Mouse (Mus musculus): Measurements from ENCODE around the gene Rev3l. TPM values are rescaled to one million over a fixed set of nuclear protein-coding genes. Genes with fewer than 3 reads are reported as not detected.

Rev3l gene
- polyA plus RNA-seq, 2 experiments: 5.7 to 10.0 TPM

DNA sequence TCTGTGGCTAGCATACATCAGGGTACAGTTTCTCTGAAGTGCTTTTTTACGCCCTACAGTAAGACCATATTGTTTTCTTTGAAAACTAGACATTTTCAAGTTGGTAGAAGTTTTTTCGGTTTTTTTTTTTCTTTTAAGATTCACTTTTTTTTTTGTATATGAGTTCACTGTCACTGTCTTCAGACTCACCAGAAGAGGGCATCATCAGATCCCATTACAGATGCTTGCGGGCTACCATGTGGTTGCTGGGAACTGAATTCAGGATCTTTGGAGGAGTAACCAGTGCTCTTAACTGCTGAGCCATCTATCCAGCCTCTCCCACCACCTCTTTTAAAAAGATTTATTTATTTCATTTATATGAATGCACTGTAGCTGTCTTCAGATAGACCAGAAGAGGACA is 45.0 kb downstream of the Rev3l start:
- TF ChIP-seq EP300 (IDR thresholded peaks at IDR 0.05; ENCODE audit: low read depth) (no peak), CTCF (IDR thresholded peaks at IDR 0.05; ENCODE audit: low read depth) (no peak)
- Histone ChIP-seq H3K9ac (replicated peaks) (no peak overlapping the region), H3K4me2 (ENCODE audit: low read depth) (no peak overlapping the region), H3K27me3 (ENCODE audit: control insufficient read depth, insufficient read depth, low read length) (no peaks in the 10 kb centered on the region), H3K4me3 (ENCODE audit: insufficient read depth in 1 of 2, low read depth in 2 of 2, low read length in 2 of 2) (no peak overlapping the region), H3K36me3 (replicated peaks; ENCODE audit: control insufficient read depth, insufficient read depth, low read depth) (no peaks in the 10 kb centered on the region), H3K4me1 (replicated peaks; ENCODE audit: control insufficient read depth in 2 of 2, insufficient read depth in 2 of 2, low read length in 1 of 2) (peaks cover 2 to 4% of the 10 kb centered on the region in 2 experiments; a peak in 3 of 4 replicates), H3K9me3 (ENCODE audit: control insufficient read depth, low read length) (no peaks in the 10 kb centered on the region), H3K27ac (no peak overlapping the region)
- DNase-seq (ENCODE audit: low read depth in 3 of 3, low spot score in 3 of 3) (no peak), ATAC-seq (ENCODE audit: insufficient read depth) (no peak)
- WGBS (ENCODE audit: insufficient replicate concordance): 70% methylated on average over 3 of the region's 3 CpGs

DNA sequence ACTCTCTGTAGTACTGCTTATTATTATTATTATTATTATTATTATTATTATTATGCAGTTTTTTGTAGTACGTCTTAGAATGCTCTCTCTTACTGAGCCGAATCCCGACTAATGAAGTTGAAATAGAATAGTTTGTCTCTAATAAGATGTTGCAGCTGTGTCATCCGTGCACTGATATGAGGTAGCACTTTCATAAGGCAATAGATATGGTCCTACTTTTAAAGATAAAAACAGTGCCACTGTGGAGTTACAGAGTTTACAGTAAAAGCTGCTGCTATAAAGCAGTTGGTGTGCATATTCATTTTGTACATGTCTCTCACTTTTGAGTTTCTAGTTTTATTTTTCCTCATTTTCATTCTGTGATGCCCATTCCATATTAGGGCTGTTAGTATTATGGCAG is 46.4 kb downstream of the Rev3l start:
- DNase-seq (ENCODE audit: low read depth in 3 of 3, low spot score in 3 of 3) (peak in 1 of 3 experiments; percentile 5), ATAC-seq (ENCODE audit: insufficient read depth) (no peak)
- WGBS (ENCODE audit: insufficient replicate concordance): 56% methylated on average over 4 of the region's 4 CpGs
- Histone ChIP-seq H3K36me3 (replicated peaks; ENCODE audit: control insufficient read depth, insufficient read depth, low read depth) (no peaks in the 10 kb centered on the region), H3K27ac (no peak overlapping the region), H3K4me2 (ENCODE audit: low read depth) (no peak overlapping the region), H3K27me3 (ENCODE audit: control insufficient read depth, insufficient read depth, low read length) (no peaks in the 10 kb centered on the region), H3K4me1 (replicated peaks; ENCODE audit: control insufficient read depth in 2 of 2, insufficient read depth in 2 of 2, low read length in 1 of 2) (peaks cover 2 to 4% of the 10 kb centered on the region in 2 experiments; a peak in 3 of 4 replicates), H3K4me3 (ENCODE audit: insufficient read depth in 1 of 2, low read depth in 2 of 2, low read length in 2 of 2) (no peak overlapping the region), H3K9ac (replicated peaks) (no peak overlapping the region), H3K9me3 (ENCODE audit: control insufficient read depth, low read length) (no peaks in the 10 kb centered on the region)
- TF ChIP-seq EP300 (IDR thresholded peaks at IDR 0.05; ENCODE audit: low read depth) (no peak), CTCF (IDR thresholded peaks at IDR 0.05; ENCODE audit: low read depth) (no peak)

DNA sequence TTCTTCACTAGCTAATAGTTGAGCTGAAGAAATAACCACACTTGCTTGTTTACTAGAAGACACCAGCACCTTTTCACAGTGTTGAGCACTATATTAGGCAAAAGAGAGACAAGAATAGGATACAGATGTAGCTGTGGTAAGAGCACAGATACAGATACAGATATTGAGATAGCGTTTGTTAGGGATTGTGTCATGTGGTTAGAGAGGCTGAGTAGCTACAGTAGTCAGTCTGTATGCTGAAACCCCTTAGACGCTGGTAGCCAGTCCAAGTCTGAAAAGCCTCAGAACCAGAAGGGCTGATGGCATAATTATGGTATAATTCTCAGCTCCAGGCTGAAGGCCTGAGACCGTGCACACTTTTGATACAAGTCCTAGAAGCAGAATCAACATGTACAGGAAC is 53.3 kb downstream of the Rev3l start:
- Histone ChIP-seq H3K27ac (no peak overlapping the region), H3K9ac (replicated peaks) (no peak overlapping the region), H3K36me3 (replicated peaks; ENCODE audit: control insufficient read depth, insufficient read depth, low read depth) (no peaks in the 10 kb centered on the region), H3K9me3 (ENCODE audit: control insufficient read depth, low read length) (no peaks in the 10 kb centered on the region), H3K27me3 (ENCODE audit: control insufficient read depth, insufficient read depth, low read length) (no peaks in the 10 kb centered on the region), H3K4me1 (replicated peaks; ENCODE audit: control insufficient read depth in 2 of 2, insufficient read depth in 2 of 2, low read length in 1 of 2) (no peaks in the 10 kb centered on the region), H3K4me3 (ENCODE audit: insufficient read depth in 1 of 2, low read depth in 2 of 2, low read length in 2 of 2) (no peak overlapping the region), H3K4me2 (ENCODE audit: low read depth) (no peak overlapping the region)
- DNase-seq (ENCODE audit: low read depth in 3 of 3, low spot score in 3 of 3) (no peak), ATAC-seq (ENCODE audit: insufficient read depth) (no peak)
- TF ChIP-seq EP300 (IDR thresholded peaks at IDR 0.05; ENCODE audit: low read depth) (no peak), CTCF (IDR thresholded peaks at IDR 0.05; ENCODE audit: low read depth) (no peak)
- 51% methylated on average over 3 of the region's 3 CpGs for WGBS (ENCODE audit: insufficient replicate concordance)

DNA sequence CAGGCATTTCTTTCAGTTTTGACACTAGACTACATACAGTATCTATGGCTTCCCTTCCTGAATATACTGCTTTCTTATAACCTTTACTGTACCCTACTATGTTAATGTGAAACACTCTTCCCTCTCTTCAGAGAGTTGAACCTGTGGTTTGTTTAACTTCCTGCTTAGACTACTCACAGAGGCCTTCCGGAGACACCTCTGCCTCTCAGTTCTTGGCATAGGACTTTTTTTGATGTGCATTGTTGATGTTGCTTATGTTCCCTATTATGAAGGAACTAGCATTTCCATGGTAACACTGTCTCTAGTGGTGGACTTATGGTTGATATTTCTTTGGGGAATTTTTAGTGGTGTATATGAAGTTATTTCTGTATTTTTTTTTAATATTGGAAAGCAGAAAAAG is 61.4 kb downstream of the Rev3l start:
- DNase-seq (ENCODE audit: low read depth in 3 of 3, low spot score in 3 of 3) (no peak), ATAC-seq (ENCODE audit: insufficient read depth) (no peak)
- Histone ChIP-seq H3K27me3 (ENCODE audit: control insufficient read depth, insufficient read depth, low read length) (no peaks in the 10 kb centered on the region), H3K9ac (replicated peaks) (no peak overlapping the region), H3K4me1 (replicated peaks; ENCODE audit: control insufficient read depth in 2 of 2, insufficient read depth in 2 of 2, low read length in 1 of 2) (no peaks in the 10 kb centered on the region), H3K36me3 (replicated peaks; ENCODE audit: control insufficient read depth, insufficient read depth, low read depth) (peaks cover 7% of the 10 kb centered on the region), H3K4me2 (ENCODE audit: low read depth) (no peak overlapping the region), H3K4me3 (ENCODE audit: insufficient read depth in 1 of 2, low read depth in 2 of 2, low read length in 2 of 2) (no peak overlapping the region), H3K9me3 (ENCODE audit: control insufficient read depth, low read length) (no peaks in the 10 kb centered on the region), H3K27ac (no peak overlapping the region)
- 58% methylated on average over 1 of the region's 1 CpGs for WGBS (ENCODE audit: insufficient replicate concordance)
- no peak for TF ChIP-seq EP300 (IDR thresholded peaks at IDR 0.05; ENCODE audit: low read depth)
- TF ChIP-seq CTCF (IDR thresholded peaks at IDR 0.05; ENCODE audit: low read depth): no peak

DNA sequence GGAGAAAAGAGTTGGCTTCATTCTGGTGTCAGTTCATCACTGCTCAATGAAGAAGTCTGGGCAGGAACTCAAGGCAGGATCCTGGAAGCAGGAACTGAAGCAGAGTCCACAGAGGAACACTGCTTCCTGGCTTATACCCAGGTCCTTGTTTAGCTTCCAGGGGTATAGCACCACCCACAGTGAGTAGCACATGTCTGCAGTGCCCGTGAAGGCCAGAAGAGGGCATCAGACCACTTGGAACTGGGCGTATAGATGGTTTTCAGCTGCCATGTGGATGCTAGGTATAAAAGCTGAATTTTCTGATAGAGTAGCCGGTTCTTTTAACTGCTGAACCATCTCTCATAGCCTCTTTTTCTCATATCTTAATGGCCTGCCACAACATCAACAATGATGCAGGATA is 79.6 kb downstream of the Rev3l start:
- TF ChIP-seq CTCF (IDR thresholded peaks at IDR 0.05; ENCODE audit: low read depth) (peak; percentile 84), EP300 (IDR thresholded peaks at IDR 0.05; ENCODE audit: low read depth) (no peak)
- no peak overlapping the region for H3K4me3 ChIP-seq (ENCODE audit: insufficient read depth in 1 of 2, low read depth in 2 of 2, low read length in 2 of 2)
- no peaks in the 10 kb centered on the region for H3K27me3 ChIP-seq (ENCODE audit: control insufficient read depth, insufficient read depth, low read length)
- H3K9me3 ChIP-seq (ENCODE audit: control insufficient read depth, low read length): no peaks in the 10 kb centered on the region
- ATAC-seq (ENCODE audit: insufficient read depth) (no peak; the same call in 1 of the 2 replicates), DNase-seq (ENCODE audit: low read depth in 3 of 3, low spot score in 3 of 3) (peak; percentile 10 to 31 (median 22))
- H3K9ac ChIP-seq (replicated peaks): no peak overlapping the region
- no peaks in the 10 kb centered on the region; the same call in 1 of the 2 replicates for H3K36me3 ChIP-seq (replicated peaks; ENCODE audit: control insufficient read depth, insufficient read depth, low read depth)
- WGBS (ENCODE audit: insufficient replicate concordance): 43% methylated on average over 3 of the region's 3 CpGs
- H3K4me1 ChIP-seq (replicated peaks; ENCODE audit: control insufficient read depth in 2 of 2, insufficient read depth in 2 of 2, low read length in 1 of 2): no peaks in the 10 kb centered on the region
- H3K27ac ChIP-seq: no peak overlapping the region
- H3K4me2 ChIP-seq (ENCODE audit: low read depth): no peak overlapping the region

Measured in liver, embryonic 14.5 days (tissue).